Mouse (Mus musculus) lung, postnatal 0 days (tissue): ENCODE measurements around the gene Srsf9.
A peak's percentile ranks its signal among the peaks of the same experiment; 100 is the strongest.

ENCODE experiments used
- CTCF ChIP-seq: IDR thresholded peaks from 2 replicates; pipeline ENCODE4 v1.5.1; 2016; ENCODE audit warnings: antibody characterized with exemption, mild to moderate bottlenecking
- EP300 ChIP-seq: IDR thresholded peaks from 2 replicates; pipeline ENCODE4 v1.6.1; 2016; ENCODE audit warnings: antibody characterized with exemption, mild to moderate bottlenecking, control low read depth

DNA sequence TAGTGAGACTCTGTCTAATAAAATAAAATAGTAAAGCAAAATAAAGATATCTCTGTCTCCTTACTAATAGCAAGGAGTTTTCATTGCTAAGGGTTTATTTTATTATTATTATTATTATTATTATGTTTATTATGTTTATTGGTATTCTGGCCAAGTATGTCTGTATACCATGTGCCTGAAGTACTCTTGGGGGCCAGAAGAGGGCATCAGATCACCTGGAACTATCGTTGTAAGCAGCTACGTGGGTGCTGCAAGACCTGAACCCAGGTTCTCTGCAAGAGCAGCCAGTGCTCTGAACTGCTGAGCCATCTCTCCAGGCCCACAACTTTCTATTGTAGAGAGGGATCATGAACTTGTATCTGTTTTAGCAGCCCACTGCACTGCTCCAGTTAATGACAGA, 48.5 kb downstream of the Srsf9 start:
- TF ChIP-seq CTCF (0 out of 2 replicates have a peak, but pooled peaks have one; percentile 13), EP300 (no peak)
